Mouse (Mus musculus): ENCODE measurements around the gene Fxyd1.

Fxyd1 gene

GRCm38 (mm10) chr7:31017104-31017901 is 39.7 kb downstream of the Fxyd1 start:
- DNase-seq (ENCODE audit: low read depth, low spot score), result no peak

GRCm38 (mm10) chr7:31012971-31013370 is 44.0 kb downstream of the Fxyd1 start:
- no peak for DNase-seq (ENCODE audit: low read depth, low spot score)

GRCm38 (mm10) chr7:31008889-31009288 is 48.1 kb downstream of the Fxyd1 start:
- no peak for DNase-seq (ENCODE audit: low read depth, low spot score)

- no peak for DNase-seq (ENCODE audit: low read depth, low spot score)
Measured at GRCm38 (mm10) chr7:31008175-31008574, 48.8 kb downstream of the Fxyd1 start.

- DNase-seq (ENCODE audit: low read depth, low spot score), result no peak
Measured at GRCm38 (mm10) chr7:31007775-31008174, 49.2 kb downstream of the Fxyd1 start.

- DNase-seq (ENCODE audit: low read depth, low spot score), result no peak
Measured at GRCm38 (mm10) chr7:31002650-31003049, 54.3 kb downstream of the Fxyd1 start.
